Mouse (Mus musculus): Measurements from ENCODE around the gene Fermt2.

- TF ChIP-seq GATA1 (IDR thresholded peaks at IDR 0.05; ENCODE audit: low read length) (no peak), TAL1 (IDR thresholded peaks at IDR 0.05; ENCODE audit: low read length) (no peak)
Observed at GRCm38 (mm10) chr14:45552431-45552830, 22.5 kb upstream of the Fermt2 start.

Measured in erythroblast, embryonic 14.5 days (primary cell).